Mouse (Mus musculus): Measurements from ENCODE around the gene Stxbp4.

DNA sequence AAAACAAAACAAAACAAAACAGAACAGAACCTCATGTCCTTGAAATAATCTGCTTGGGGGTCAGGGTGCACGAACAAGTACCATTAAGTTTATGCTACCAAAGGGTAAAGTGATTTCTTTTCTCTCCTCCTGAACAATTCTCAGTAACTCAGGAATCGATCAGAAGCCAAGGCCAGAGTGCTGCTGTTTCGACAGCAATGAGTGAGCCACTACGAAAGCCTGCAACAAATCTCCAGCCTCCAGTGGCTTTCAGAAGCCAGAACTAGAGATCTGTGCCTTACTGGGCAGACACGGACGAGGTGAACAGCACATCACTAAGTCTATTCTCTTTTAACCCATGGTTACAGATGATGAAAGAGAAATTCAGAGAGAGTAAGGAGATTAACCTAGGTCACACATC is 47.3 kb upstream of the Stxbp4 start:
- TF ChIP-seq CTCF (IDR thresholded peaks at IDR 0.05; ENCODE audit: low read depth): no peak
- TF ChIP-seq EP300 (IDR thresholded peaks at IDR 0.05; ENCODE audit: low read depth): no peak

Measured in liver, postnatal 0 days (tissue).